Mouse (Mus musculus) limb, embryonic 12.5 days (tissue): ENCODE data around the gene Gm20388. TPM values are rescaled to one million over a fixed set of nuclear protein-coding genes. Genes with fewer than 3 reads are reported as not detected.

Experiments used
- ATAC-seq: fragments of 200-750 bp; cut with Nextera tagmentation; 2 replicates; pipeline ENCODE4 v1.8.0; 2017; ENCODE audit warnings: low read depth, moderate TSS enrichment; ENCODE audit not compliant: insufficient number of reproducible peaks, insufficient read depth, low FRiP score, low TSS enrichment
- H3K27ac ChIP-seq: fragments of 300-500 bp; sonication (generic); 2 replicates; pipeline ENCODE4 v1.5.1; 2016; ENCODE audit warnings: mild to moderate bottlenecking, moderate library complexity
- H3K27me3 ChIP-seq: fragments of 300-500 bp; sonication (generic); 2 replicates; pipeline ENCODE4 v1.6.1; 2016; ENCODE audit warnings: mild to moderate bottlenecking, moderate library complexity
- H3K36me3 ChIP-seq: fragments of 300-500 bp; sonication (generic); 2 replicates; pipeline ENCODE4 v1.6.1; 2016; ENCODE audit warnings: mild to moderate bottlenecking, moderate library complexity
- H3K4me1 ChIP-seq: fragments of 300-500 bp; sonication (generic); replicated peaks from 2 replicates; pipeline ENCODE4 v1.6.1; 2016
- H3K4me2 ChIP-seq: fragments of 300-500 bp; sonication (generic); 2 replicates; pipeline ENCODE4 v1.6.1; 2016; ENCODE audit warnings: mild to moderate bottlenecking, moderate library complexity
- H3K4me3 ChIP-seq: fragments of 300-500 bp; sonication (generic); replicated peaks from 2 replicates; pipeline ENCODE4 v1.5.1; 2016; ENCODE audit warnings: mild to moderate bottlenecking
- H3K9ac ChIP-seq: fragments of 300-500 bp; sonication (generic); replicated peaks from 2 replicates; pipeline ENCODE4 v1.6.1; 2016; ENCODE audit warnings: mild to moderate bottlenecking, moderate library complexity
- H3K9me3 ChIP-seq: fragments of 300-500 bp; sonication (generic); 2 replicates; pipeline ENCODE4 v1.6.1; 2016; ENCODE audit warnings: mild to moderate bottlenecking, moderate library complexity
- WGBS: fragments of 180-500 bp; shearing (Covaris S2); methylation state at CpG from one replicate; pipeline ENCODE4 v1.1.7; 2016; 5-methylcytosine and 5-hydroxymethylcytosine counted together
- polyA plus RNA-seq: library from polyadenylated mRNA; unstranded; fragments of >200 nt; fragmentation: Nextera tagmentation; extraction: Ambion mirVana; gene quantifications from 2 replicates; pipeline ENCODE4 v1.2.1, GENCODE M21; 2016

Gene Gm20388
- polyA plus RNA-seq, 1 experiment from 2014 or later: not detected

DNA sequence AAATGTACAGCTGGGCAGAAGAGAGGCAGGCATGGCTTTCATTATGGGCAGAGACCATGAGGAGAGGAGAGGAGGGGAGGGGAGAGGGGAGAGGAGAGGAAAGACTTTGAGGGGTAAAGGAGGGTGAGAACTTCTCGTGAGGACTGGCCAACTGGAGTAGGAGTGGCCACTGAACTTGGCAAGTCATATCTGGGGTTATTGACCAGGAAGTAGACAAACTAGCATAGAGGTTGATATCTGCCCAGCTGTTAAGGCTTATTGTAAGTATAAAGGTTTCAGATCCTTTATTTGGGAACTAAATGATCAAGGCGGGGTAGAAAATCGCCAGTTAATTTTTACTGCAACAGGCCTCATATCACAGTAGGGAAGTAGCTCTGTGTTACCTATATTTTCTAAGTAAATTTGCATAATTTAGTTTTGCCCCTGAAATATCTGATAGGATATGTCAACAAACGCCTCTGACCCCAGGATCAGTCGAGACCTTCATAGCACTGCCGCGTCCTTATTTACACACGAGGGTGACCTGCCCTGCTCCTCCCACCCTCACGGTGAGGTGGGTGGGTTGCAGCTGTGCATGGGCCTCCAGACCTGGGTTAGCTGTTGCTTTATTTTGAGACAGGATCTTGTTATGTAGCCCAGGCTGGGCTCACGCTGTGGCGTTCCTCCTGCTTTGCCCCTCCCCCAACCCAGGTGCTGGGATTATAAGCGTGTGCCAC is 2152.0 kb downstream of the Gm20388 start:
- Histone ChIP-seq H3K27ac (no peak overlapping the region), H3K4me1 (peaks cover 29% of the 10 kb centered on the region), H3K9me3 (no peaks in the 10 kb centered on the region), H3K4me2 (no peak overlapping the region), H3K9ac (no peak overlapping the region), H3K4me3 (no peak overlapping the region), H3K27me3 (0 out of 2 replicates have a peak, but pooled peaks cover 3% of the 10 kb centered on the region), H3K36me3 (no peaks in the 10 kb centered on the region)
- 75% methylated on average over 12 of the region's 12 CpGs for WGBS
- ATAC-seq: no peak

- H3K9ac ChIP-seq: peak overlapping the region; percentile 23; the same call in 1 of the 2 replicates
- no peak overlapping the region for H3K4me3 ChIP-seq
- WGBS: 41% methylated on average over 7 of the region's 7 CpGs
- no peak for ATAC-seq
- no peaks in the 10 kb centered on the region for H3K27me3 ChIP-seq
- H3K27ac ChIP-seq: no peak overlapping the region
- no peak overlapping the region for H3K4me2 ChIP-seq
- H3K9me3 ChIP-seq: no peaks in the 10 kb centered on the region
- H3K36me3 ChIP-seq: no peaks in the 10 kb centered on the region
- peaks cover 29% of the 10 kb centered on the region for H3K4me1 ChIP-seq
Observed at GRCm38 (mm10) chr8:122064353-122064752, 2153.7 kb downstream of the Gm20388 start.

DNA sequence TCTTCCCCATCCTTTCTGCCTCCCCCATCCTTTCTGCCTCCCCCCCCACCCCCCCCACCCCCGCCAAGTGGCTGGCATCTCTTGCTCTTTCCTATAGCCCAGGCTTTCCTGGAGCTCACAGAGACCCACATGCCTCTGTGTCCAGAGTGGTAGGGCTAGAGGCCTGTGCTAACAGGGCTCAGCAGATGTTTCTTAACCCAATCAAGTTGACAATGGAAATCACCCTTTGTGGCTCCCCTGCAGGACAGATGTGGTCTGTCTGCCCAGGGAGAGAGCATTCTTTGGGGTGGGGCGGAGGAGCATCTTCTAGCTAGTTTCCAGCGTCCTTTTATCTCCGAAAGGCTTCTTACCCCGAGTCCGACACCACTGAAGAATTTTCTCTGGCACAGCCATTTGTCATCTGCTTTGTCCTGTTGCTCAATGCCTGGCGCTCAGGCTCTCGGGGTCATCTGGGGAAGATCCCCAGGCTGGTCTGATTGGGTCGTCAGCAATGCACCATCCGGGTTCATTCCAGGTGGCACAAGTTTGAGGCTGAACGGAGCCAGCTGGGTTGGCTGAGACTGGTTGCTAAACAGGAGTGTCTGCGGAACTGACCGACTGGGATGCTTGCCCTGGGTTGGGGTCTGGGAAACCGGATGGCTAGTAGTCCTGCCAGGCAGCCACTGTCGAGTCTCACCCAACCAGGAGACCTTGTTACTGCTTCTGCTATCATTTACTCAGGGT is 2157.3 kb downstream of the Gm20388 start:
- H3K36me3 ChIP-seq: no peaks in the 10 kb centered on the region
- no peak overlapping the region for H3K4me3 ChIP-seq
- H3K9ac ChIP-seq: no peak overlapping the region
- WGBS: 54% methylated on average over 15 of the region's 15 CpGs
- no peak overlapping the region for H3K4me2 ChIP-seq
- H3K27ac ChIP-seq: no peak overlapping the region
- no peak for ATAC-seq
- peaks cover 3% of the 10 kb centered on the region; the same call in 1 of the 2 replicates for H3K27me3 ChIP-seq
- H3K9me3 ChIP-seq: no peaks in the 10 kb centered on the region
- peaks cover 19% of the 10 kb centered on the region for H3K4me1 ChIP-seq

GRCm38 (mm10) chr8:122068609-122069008 is 2158.0 kb downstream of the Gm20388 start:
- 80% methylated on average over 13 of the region's 13 CpGs for WGBS
- no peak for ATAC-seq
- Histone ChIP-seq H3K4me1 (peaks cover 16% of the 10 kb centered on the region), H3K36me3 (no peaks in the 10 kb centered on the region), H3K9me3 (no peaks in the 10 kb centered on the region), H3K4me2 (no peak overlapping the region), H3K9ac (no peak overlapping the region), H3K27me3 (peaks cover 8% of the 10 kb centered on the region; the same call in 1 of the 2 replicates), H3K27ac (no peak overlapping the region), H3K4me3 (no peak overlapping the region)

- H3K9ac ChIP-seq: no peak overlapping the region
- no peak for ATAC-seq
- no peak overlapping the region for H3K4me2 ChIP-seq
- no peak overlapping the region for H3K4me3 ChIP-seq
- peaks cover 15% of the 10 kb centered on the region; the same call in 1 of the 2 replicates for H3K27me3 ChIP-seq
- H3K9me3 ChIP-seq: no peaks in the 10 kb centered on the region
- no peak overlapping the region for H3K27ac ChIP-seq
- WGBS: 83% methylated on average over 11 of the region's 11 CpGs
- no peaks in the 10 kb centered on the region for H3K36me3 ChIP-seq
- H3K4me1 ChIP-seq: peaks cover 17% of the 10 kb centered on the region
Observed at GRCm38 (mm10) chr8:122069281-122069680, 2158.6 kb downstream of the Gm20388 start.

GRCm38 (mm10) chr8:122071193-122071592 is 2160.6 kb downstream of the Gm20388 start:
- peaks cover 15% of the 10 kb centered on the region; the same call in 1 of the 2 replicates for H3K4me1 ChIP-seq
- ATAC-seq: no peak
- H3K27me3 ChIP-seq: peaks cover 32% of the 10 kb centered on the region
- H3K4me3 ChIP-seq: no peak overlapping the region
- no peak overlapping the region for H3K4me2 ChIP-seq
- H3K36me3 ChIP-seq: no peaks in the 10 kb centered on the region
- H3K9me3 ChIP-seq: no peaks in the 10 kb centered on the region
- H3K27ac ChIP-seq: no peak overlapping the region
- WGBS: 54% methylated on average over 4 of the region's 4 CpGs
- no peak overlapping the region for H3K9ac ChIP-seq

DNA sequence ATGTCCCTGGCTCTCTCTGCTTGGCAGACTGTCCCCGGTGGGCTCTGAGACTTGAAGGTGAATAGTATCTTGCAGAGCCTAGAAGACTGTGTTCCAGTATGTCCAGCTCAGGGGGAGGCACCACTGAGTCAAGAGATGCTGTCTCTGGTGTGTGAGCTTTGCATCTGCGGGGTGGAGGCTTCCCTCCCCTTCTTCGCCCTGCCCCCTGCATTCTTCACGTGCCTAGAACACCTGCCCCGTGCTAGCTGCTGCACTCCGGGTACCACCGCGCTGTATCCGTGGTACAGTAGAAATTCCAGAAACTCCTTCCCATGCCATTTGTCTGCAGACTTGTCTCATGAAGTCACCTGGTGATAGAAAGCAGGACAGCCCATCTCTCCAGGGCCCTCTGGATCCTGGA is 2163.3 kb downstream of the Gm20388 start:
- no peaks in the 10 kb centered on the region for H3K36me3 ChIP-seq
- peaks cover 19% of the 10 kb centered on the region; the same call in 1 of the 2 replicates for H3K4me1 ChIP-seq
- no peak overlapping the region for H3K4me3 ChIP-seq
- H3K9me3 ChIP-seq: no peaks in the 10 kb centered on the region
- no peak overlapping the region for H3K4me2 ChIP-seq
- no peak overlapping the region for H3K27ac ChIP-seq
- H3K27me3 ChIP-seq: peaks cover 58% of the 10 kb centered on the region
- peak; percentile 38; the same call in 1 of the 2 replicates for ATAC-seq
- H3K9ac ChIP-seq: no peak overlapping the region
- 71% methylated on average over 9 of the region's 9 CpGs for WGBS

- ATAC-seq: no peak
- H3K27me3 ChIP-seq: peaks cover 62% of the 10 kb centered on the region
- no peaks in the 10 kb centered on the region for H3K36me3 ChIP-seq
- 51% methylated on average over 9 of the region's 9 CpGs for WGBS
- H3K9me3 ChIP-seq: no peaks in the 10 kb centered on the region
- peaks cover 24% of the 10 kb centered on the region; the same call in 1 of the 2 replicates for H3K4me1 ChIP-seq
- no peak overlapping the region for H3K27ac ChIP-seq
- H3K4me2 ChIP-seq: no peak overlapping the region
- H3K4me3 ChIP-seq: no peak overlapping the region
- no peak overlapping the region for H3K9ac ChIP-seq
Observed at GRCm38 (mm10) chr8:122074442-122074841, 2163.8 kb downstream of the Gm20388 start.

DNA sequence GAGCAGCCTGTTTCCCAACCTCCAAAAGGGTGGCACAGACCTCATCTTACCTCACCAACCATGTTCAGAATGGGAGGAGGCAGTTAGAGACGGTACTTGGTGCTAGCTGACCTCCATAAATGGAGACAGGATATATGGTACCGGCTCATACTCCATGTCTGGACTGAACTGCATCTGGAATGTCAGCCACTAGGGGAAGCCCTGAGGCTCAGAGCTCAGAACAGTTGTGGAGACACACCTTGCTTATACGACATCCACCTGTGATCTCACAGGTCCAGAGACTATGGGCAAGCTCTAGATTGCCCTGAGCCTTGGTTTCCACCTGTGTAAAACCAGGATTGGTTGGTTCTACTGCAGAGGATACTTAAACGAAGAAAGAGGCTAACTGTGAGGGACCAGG is 2164.3 kb downstream of the Gm20388 start:
- H3K36me3 ChIP-seq: no peaks in the 10 kb centered on the region
- no peaks in the 10 kb centered on the region for H3K9me3 ChIP-seq
- H3K4me3 ChIP-seq: no peak overlapping the region
- WGBS: 72% methylated on average over 4 of the region's 4 CpGs
- ATAC-seq: no peak
- H3K9ac ChIP-seq: no peak overlapping the region
- H3K27ac ChIP-seq: no peak overlapping the region
- peaks cover 66% of the 10 kb centered on the region for H3K27me3 ChIP-seq
- peaks cover 29% of the 10 kb centered on the region for H3K4me1 ChIP-seq
- no peak overlapping the region for H3K4me2 ChIP-seq

DNA sequence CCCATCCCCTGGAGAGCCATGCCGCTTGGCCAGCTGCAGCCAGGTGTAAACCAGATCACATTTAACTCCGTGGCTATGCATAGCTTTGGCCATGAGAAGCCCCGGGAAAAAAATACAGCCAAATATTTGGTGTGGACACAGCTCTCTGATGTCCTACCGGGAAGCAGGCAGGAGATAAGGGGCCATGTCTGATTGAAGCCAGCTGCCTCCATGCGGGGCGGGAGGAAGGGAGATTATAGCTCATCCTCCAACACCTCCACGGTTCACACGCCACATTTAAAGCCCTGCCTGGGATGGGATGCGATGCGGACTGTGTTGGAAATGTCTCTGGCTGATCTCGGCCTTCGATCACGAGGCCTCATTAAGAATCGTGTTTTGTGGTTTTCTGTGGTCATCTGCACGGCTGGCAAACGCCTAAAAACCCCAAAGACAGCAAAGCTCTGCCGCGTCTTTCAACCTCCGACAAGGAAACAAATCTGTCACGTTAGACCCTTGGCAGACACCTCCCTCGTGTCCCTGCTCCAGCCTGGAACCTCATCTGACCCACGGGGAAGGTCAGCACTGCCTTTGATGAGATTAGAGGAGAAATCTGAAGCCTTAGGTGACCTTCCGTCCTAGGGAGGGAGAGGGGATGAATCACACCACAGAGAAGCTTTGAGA is 2165.7 kb downstream of the Gm20388 start:
- no peak overlapping the region for H3K4me2 ChIP-seq
- H3K9ac ChIP-seq: 0 out of 2 replicates have a peak overlapping the region, but pooled peaks have one; percentile 12
- 15% methylated on average over 23 of the region's 23 CpGs for WGBS
- no peak overlapping the region for H3K27ac ChIP-seq
- no peaks in the 10 kb centered on the region for H3K9me3 ChIP-seq
- peaks cover 66% of the 10 kb centered on the region for H3K27me3 ChIP-seq
- H3K4me3 ChIP-seq: no peak overlapping the region
- no peak for ATAC-seq
- no peaks in the 10 kb centered on the region for H3K36me3 ChIP-seq
- H3K4me1 ChIP-seq: peaks cover 42% of the 10 kb centered on the region

GRCm38 (mm10) chr8:122078321-122078720 is 2167.7 kb downstream of the Gm20388 start:
- Histone ChIP-seq H3K27ac (no peak overlapping the region), H3K27me3 (peaks cover 61% of the 10 kb centered on the region), H3K4me2 (no peak overlapping the region), H3K4me1 (peaks cover 50% of the 10 kb centered on the region), H3K4me3 (no peak overlapping the region), H3K36me3 (no peaks in the 10 kb centered on the region), H3K9me3 (no peaks in the 10 kb centered on the region), H3K9ac (no peak overlapping the region)
- 78% methylated on average over 12 of the region's 12 CpGs for WGBS
- no peak for ATAC-seq
